Mouse (Mus musculus): ENCODE results near the gene Cxcr5.
A peak's percentile ranks its signal among the peaks of the same experiment; 100 is the strongest.

Gene Cxcr5

GRCm38 (mm10) chr9:44509487-44510354, 52.0 kb downstream of the Cxcr5 start:
- DNase-seq (ENCODE audit: low spot score in 2 of 2): peak; percentile 55 to 78

- DNase-seq (ENCODE audit: low spot score in 2 of 2): no peak
These were observed 52.8 kb downstream of the Cxcr5 start for GRCm38 (mm10) chr9:44508721-44509486.

- no peak for DNase-seq (ENCODE audit: low spot score in 2 of 2)
These were observed 53.5 kb downstream of the Cxcr5 start for GRCm38 (mm10) chr9:44508124-44508619.

GRCm38 (mm10) chr9:44507345-44507744, 54.3 kb downstream of the Cxcr5 start:
- no peak for DNase-seq (ENCODE audit: low spot score in 2 of 2)

GRCm38 (mm10) chr9:44506566-44506965, 55.1 kb downstream of the Cxcr5 start:
- no peak for DNase-seq (ENCODE audit: low spot score in 2 of 2)

- no peak for DNase-seq (ENCODE audit: low spot score in 2 of 2)
These were observed 55.7 kb downstream of the Cxcr5 start for GRCm38 (mm10) chr9:44505824-44506467.

- no peak for DNase-seq (ENCODE audit: low spot score in 2 of 2)
These were observed 56.5 kb downstream of the Cxcr5 start for GRCm38 (mm10) chr9:44504893-44505823.

GRCm38 (mm10) chr9:44502006-44502405, 59.7 kb downstream of the Cxcr5 start:
- DNase-seq (ENCODE audit: low spot score in 2 of 2): peak; percentile 74 to 84

- no peak for DNase-seq (ENCODE audit: low spot score in 2 of 2)
These were observed 60.3 kb downstream of the Cxcr5 start for GRCm38 (mm10) chr9:44501206-44501879.

GRCm38 (mm10) chr9:44500638-44501175, 61.0 kb downstream of the Cxcr5 start:
- DNase-seq (ENCODE audit: low spot score in 2 of 2): no peak

- no peak for DNase-seq (ENCODE audit: low spot score in 2 of 2)
These were observed 61.5 kb downstream of the Cxcr5 start for GRCm38 (mm10) chr9:44500163-44500533.

GRCm38 (mm10) chr9:44499356-44500162, 62.1 kb downstream of the Cxcr5 start:
- no peak for DNase-seq (ENCODE audit: low spot score in 2 of 2)

- peak; percentile 71 to 79 for DNase-seq (ENCODE audit: low spot score in 2 of 2)
These were observed 63.0 kb downstream of the Cxcr5 start for GRCm38 (mm10) chr9:44498421-44499355.

- DNase-seq (ENCODE audit: low spot score in 2 of 2): peak in 1 of 2 experiments; percentile 35
These were observed 63.9 kb downstream of the Cxcr5 start for GRCm38 (mm10) chr9:44497624-44498377.

GRCm38 (mm10) chr9:44496803-44497461, 64.7 kb downstream of the Cxcr5 start:
- no peak for DNase-seq (ENCODE audit: low spot score in 2 of 2)

GRCm38 (mm10) chr9:44495810-44496344, 65.8 kb downstream of the Cxcr5 start:
- peak in 1 of 2 experiments; percentile 34 for DNase-seq (ENCODE audit: low spot score in 2 of 2)

All from natural killer cell, adult 2 months (primary cell).